Mouse (Mus musculus) lung, postnatal 14 days (tissue): ENCODE results near the gene Clba1.
"Not testable (repeated sequence)": the region's sequence is repeated elsewhere in the genome, so short reads cannot be mapped to it uniquely, and the experiment has no call there.

Experiments used
- DNase-seq: peaks from one replicate; pipeline ENCODE4 v3.0.0; 2021

The Clba1 gene

GRCm38 (mm10) chr12:112795466-112796104 is 13.2 kb upstream of the Clba1 start:
- DNase-seq, result peak; percentile 20

GRCm38 (mm10) chr12:112796551-112797510 is 11.9 kb upstream of the Clba1 start:
- no peak for DNase-seq

DNA sequence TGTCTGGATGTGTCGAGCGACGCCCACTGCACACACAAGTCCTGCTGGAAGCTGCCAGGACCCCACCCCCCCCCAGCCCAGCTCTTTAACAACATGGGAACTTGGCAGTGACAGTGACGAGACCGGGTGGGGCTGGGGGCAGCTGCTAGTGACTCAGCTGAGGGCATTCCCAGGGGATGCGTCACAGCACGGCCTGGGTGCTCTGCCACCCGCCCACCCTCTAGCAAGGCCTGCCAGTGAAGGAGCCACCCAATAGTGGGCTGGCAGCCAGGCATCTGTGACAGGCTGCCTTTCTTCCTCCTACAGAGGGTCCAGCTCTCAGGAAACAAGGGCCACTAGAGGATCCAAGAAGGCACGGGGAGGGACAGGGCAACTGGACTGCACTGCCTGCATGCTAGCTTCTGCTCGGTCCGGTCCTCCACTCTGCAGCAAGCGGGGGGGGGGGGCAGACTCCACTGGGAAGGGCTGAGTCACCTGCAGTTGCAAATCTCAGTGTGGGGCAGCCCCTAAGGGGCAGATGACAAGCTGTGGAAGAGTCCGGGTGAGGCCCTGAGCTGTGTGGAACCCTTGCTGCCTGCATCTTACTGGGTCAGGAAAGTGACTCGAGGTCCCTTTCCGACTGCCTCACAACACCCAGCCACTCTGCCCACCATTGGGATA is 10.9 kb upstream of the Clba1 start:
- DNase-seq, result peak; percentile 52

DNA sequence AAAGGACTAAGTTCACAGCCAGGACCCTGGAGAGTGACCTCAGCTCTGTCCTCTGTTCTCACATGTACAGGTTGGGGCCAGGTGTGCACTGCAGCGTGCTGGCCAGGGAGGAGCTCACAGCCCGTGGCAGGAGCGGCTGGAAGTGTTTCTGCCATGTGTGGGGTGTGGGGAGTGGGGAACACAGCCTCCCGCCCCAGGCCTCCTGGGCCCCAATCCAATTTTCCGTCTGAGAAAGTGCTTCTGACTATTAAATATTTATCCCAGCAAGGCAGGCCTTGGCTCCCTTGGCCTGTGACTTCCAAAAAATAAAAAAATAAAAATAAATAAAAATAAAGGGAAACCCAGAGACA is 10.4 kb upstream of the Clba1 start:
- peak; percentile 53 for DNase-seq

DNA sequence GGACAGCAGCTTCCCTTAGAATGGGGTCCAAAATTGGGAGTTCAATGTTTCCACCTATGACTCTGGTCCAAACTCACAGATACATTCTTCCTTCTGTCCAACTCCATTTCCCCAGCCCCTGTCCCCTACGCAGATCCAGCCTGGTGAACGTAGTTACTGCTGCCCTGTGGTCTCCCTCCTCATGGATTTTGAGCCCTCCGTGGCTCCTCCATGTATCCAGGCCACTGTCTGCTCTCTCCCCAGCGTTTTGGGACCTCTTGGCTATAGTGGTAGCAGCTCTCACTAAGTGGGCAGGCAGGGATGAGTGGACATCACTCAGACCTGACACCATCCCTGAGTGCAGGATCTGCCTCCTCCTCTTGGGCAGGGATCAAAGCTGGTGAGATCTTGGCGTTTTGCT is 10.0 kb upstream of the Clba1 start:
- DNase-seq, result no peak

GRCm38 (mm10) chr12:112799237-112799970 is 9.3 kb upstream of the Clba1 start:
- no peak for DNase-seq

- DNase-seq, result peak; percentile 81
Measured at GRCm38 (mm10) chr12:112800476-112800875, 8.3 kb upstream of the Clba1 start.

DNA sequence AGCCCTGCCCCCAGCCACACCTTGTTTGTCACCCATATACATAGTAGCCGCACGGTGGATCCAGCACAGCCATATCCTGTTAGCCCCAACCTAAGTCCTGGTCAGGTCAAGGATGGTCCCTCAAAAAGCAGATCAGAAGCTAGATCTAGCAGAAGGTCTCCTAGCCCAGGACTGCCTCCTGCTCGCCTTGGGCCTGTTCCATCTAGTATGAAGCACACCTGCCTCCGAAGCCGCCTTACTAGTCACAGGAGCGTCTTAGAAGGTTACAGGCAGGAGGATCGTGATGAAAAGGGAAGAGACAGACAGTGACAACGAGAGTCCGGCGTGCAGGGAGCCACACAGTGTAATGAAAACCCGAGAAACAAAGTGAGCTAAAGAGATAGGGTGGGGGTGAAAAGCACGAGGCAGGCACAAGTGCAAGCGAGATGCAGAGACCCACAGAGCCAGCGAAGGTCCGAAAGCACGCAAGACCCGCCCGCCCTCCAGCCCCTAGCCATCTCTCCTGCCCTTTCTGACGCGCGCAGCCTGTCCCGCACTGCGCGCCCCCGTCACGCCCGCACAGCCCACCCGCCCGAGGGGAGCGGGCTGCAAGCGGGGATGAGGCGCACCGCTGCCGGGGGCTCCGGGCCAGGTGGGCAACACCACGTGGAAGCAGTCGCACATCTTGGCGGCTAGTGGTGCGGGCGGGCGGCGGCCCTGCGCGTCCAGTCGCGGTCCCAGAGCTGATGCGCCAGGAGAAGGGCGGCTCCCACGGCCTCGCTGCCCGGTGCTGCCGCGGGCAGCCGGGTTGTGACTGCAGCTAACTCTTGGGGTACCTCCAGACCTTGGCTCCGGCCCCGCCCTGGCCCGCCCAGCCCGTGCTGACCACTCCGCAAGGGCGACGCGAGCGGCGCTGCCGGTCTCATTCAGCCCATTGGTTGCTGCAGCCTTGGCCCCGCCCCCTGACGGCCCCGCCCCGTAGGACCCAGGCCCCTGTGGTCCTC is 6.6 kb upstream of the Clba1 start, which contains the start of gene Ahnak2:
Gene Ahnak2, minus strand, starts transcription at position 794 of the 983 bp plus-strand sequence.
- DNase-seq, result peak; percentile 23

DNA sequence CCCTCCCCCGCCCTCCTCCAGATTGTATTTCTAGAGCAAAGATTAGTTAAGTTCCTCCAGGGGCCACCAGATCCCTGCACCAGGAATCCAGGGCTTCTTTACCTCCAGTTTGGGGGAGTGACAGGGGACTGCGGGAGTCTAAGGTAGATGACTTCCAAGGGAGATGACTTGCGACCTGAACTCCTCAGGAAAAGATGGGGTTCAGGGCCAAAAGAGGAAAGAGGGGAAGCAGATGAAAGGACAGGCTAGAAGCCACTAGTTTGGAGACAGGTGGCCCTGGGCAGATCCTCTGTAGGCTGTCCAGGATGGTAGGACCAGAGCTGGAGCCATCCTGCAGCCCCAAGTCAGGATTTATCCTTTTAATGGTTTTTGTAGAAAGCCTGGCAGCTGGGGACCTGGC is 5.8 kb upstream of the Clba1 start:
- DNase-seq, result no peak

GRCm38 (mm10) chr12:112804046-112804445 is 4.7 kb upstream of the Clba1 start:
- no peak for DNase-seq

DNA sequence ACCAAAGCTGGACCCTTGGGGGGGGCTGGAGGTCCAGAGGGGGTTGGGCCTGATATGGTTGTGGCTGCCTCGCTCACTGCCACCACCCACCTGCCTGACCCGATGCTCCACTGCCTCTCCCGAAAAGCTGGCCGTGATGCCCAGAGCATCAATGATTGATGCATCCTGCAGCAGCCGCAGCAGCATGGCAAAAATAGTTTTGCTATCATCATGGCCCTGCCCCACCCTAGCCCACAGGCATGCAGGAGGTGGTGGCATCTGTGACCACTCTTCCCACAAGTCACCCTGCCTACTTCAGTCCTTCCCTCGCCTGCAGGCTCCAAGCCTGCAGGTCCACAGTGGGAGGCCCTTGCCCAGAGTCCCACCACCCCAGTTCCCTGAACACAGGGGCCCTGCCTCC is 2.7 kb upstream of the Clba1 start:
- DNase-seq, result no peak

DNA sequence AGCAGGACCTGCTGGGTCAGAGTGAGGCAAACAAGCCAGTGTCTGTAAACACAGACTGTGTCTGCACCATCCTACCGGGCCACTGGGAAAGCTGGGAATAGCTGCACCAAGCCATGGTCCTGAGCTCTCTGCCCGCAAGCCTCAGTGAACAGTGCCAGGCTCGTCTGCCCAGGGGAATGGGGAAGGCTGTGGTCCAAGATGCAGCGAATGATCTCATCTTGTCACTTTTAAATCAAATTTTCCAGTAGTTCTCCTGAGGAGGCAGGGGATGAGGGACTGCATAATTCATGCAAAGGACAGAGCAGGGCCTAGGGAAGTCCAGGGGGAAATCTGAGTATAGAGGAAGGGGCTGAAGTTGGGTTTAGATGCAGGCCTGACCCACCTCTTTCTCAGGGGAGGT is 941 bp upstream of the Clba1 start:
- DNase-seq, result no peak

- no peak for DNase-seq
Measured at GRCm38 (mm10) chr12:112808212-112808586, 538 bp upstream of the Clba1 start.

DNA sequence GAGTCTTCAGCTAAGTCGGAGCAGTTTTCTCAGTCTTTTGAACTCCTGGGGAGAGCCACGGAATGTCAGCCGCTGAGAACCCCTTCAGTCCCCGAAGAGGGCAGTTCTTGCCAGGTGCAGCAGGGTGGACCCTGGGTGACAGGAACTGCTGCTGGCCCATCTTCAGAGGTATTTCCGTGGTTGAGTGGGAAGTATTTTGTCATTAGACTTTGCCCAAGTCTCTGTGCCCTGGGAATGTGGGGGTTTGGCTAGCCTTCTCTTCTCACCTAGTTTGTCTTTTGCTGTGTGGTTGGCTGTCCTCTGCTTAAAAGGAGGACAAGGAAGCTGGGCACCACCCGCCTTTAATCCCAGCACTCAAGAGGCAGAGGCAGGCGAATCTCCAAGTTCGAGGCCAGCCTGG is 904 bp downstream of the Clba1 start:
- no peak for DNase-seq

GRCm38 (mm10) chr12:112810092-112810885 is 1.6 kb downstream of the Clba1 start:
- DNase-seq, result no peak

DNA sequence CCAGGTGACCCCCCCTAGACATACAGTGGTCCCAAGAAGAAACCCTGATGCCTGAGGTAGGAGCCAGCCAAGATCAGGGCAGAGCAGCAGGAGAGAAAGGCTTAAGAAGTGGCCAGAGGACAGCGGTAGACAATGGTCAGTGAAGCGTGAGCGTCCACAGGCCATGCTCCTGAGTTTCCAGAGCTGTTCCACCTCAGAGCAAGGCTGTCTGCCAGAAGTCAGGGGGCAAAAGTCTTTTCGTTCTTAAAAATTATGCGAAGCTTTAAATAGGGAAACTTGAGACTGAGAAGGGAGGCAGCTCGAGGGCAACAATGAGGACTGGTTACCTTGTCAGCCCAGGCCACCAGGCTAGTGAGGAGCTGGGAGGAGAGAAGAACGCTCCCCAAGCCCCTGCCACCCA is 4.6 kb downstream of the Clba1 start:
- no peak for DNase-seq

DNA sequence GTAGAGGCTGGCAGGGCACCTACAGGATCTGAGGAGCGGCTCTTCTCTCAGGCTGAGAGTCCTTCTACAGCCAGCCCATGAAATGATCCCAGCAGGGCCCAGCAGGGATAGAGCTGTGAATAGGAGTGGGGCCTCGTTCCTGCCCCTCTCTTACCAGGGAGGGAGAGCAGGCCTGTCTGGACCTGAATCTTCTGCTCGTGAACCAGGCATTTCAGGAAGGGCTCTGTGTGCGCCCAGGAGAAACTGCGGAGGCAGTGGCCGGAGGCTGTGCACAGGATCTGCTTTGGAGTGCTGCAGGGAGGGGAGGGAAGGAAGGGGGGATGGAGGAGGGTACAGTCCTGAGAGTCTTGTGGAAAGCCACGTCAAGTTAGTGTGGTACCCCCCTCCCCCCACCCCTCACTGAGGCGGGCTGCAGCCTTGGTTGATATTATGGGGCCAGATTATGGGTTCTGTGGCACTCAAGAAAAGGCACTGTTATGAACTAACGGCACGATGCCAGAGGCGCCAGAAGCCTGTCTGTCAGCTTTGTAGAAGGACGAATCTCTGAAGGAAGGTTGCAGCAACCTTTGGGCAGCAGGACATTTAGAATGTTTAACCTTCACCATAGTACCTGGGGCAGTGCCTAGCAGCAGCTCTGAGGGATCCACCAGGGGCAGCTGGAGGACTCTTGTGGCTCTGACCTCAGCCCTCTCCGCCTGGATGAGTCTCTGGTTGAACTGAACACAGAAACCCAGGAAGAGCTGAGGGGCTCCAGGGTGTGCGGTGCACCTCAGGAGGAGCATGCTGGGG is 6.1 kb downstream of the Clba1 start:
- DNase-seq, result no peak

DNA sequence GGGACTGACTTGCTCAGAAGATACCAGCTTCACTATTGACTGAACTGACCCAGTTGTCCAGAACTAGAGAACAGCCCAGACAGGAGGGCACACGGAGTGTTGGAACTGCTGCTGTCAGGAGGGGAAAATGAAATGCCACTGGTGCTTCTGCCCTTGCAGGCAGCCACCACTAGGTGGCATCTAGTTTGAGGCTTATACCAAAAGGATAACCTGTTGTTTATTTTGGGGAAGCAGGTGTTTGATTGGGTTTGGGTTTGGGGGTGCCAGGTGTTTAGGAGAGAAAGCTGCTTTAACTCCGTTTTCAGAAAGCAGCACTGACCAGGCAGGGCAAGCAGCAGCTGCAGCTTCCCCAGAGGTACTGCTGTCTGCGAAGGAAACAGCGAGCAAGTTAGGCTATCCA is 7.6 kb downstream of the Clba1 start:
- DNase-seq, result peak; percentile 60

DNA sequence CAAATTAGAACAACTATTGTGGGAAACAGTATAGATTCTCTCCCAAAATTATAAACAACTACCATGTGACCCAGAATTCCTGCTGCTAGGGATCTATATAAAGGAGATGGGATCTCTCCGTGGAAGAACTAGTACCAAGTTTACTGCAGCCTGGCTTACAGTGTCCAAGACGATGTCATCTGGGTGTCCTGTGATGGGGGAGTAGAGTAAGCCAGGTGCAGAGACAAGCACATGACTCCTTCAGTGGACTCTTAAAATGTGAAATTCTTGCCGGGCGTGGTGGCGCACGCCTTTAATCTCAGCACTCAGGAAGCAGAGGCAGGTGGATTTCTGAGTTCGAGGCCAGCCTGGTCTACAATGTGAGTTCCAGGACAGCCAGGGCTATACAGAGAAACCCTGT is 8.1 kb downstream of the Clba1 start:
- DNase-seq, result not testable (repeated sequence)

- DNase-seq, result no peak
Measured at GRCm38 (mm10) chr12:112819057-112819662, 10.4 kb downstream of the Clba1 start.
